Mouse (Mus musculus) adrenal gland, postnatal 10 days (tissue): Measurements from ENCODE around the gene Plscr1. TPM values are rescaled to one million over a fixed set of nuclear protein-coding genes. Genes with fewer than 3 reads are reported as not detected.

Experiments used
- DNase-seq: peaks from one replicate; pipeline ENCODE4 v3.0.0; 2021; ENCODE audit warnings: mixed read lengths
- microRNA-seq: library from miRNA; unstranded; fragments of <30 nt; microRNA quantifications from one replicate; pipeline ENCODE4 v1.2.0, GENCODE M21; 2021
- total RNA-seq, 2 experiments: library from RNA; stranded (reverse); gene quantifications; 2 replicates each; pipeline ENCODE4 v1.2.3; 2021

The Plscr1 gene
- total RNA-seq, 2 experiments from 2014 or later = 10.1 to 10.3 TPM

- no peak for DNase-seq
These were observed 55.5 kb downstream of the Plscr1 start for GRCm38 (mm10) chr9:92305075-92305474.

DNA sequence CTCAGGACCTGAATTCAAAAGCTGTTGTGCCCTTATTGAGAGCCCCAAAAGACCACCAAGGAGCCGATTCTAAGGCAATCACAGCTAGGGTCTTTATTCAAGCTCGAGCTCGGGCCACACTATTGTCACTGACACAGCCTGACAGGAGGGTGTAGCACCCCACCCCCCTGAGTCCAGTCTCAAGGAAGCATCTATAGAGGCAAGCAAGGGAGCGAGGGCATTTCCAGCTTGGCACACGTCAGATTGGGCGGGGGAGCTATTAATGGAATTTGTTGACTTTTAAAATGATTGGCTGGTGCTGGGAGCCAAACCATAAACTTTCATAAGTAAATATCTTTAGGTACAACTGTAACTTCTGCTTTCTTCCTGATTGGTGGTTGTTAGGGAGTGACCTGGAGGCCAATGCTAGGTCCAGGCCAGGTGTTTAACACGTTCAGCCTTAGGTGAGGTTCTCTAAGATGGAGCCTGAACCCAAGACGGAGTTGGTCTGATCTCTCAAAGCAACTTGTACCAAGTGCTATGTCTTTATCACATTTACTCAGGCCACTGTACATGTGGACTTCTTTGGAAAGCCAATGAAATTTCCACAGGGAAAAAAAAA, 56.2 kb downstream of the Plscr1 start:
- DNase-seq = no peak

- no peak for DNase-seq
These were observed 59.5 kb downstream of the Plscr1 start, which contains the start of gene 1700057G04Rik for GRCm38 (mm10) chr9:92309077-92309476. TSS of gene 1700057G04Rik (plus strand) at chr9:92309377.

DNA sequence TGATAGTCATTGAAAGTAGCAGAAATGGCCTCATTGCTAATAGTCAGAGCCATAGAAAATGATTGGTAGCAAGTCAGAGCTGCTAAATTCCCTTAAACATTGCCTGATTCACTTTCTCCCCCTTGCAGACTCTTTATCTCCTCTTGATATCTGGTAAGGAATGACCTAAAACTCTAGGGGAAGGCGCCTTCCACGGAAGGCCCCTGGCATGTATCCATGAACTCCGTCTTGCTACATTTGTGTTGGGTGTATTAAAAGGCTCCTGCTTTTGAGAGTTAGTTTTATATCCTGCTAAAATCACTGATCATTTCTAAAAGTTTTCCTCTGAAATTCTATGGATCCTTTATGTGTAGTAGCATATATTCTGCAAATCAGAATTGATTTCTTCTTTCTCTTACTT, 67.2 kb downstream of the Plscr1 start:
- DNase-seq = no peak

Small RNAs within 50 kb of the gene (microRNA-seq; reads per million reads assigned to microRNA genes)
- not detected for gene Mir6386

Other genes with a start within 250 kb of the Plscr1 start
- gene Plscr5, start 56.8 kb upstream of the Plscr1 start, total RNA-seq = not detected
- gene Plscr2, start 25.9 kb downstream of the Plscr1 start, total RNA-seq = 1 to 10 TPM; 5.8 to 6.3 TPM
- not detected for gene 1700057G04Rik, start 59.6 kb downstream of the Plscr1 start, total RNA-seq
- gene Plscr4, start 207.6 kb downstream of the Plscr1 start, total RNA-seq = 10 to 100 TPM; 10.3 to 13.1 TPM